ENCODE assay signal across 9 mouse cellular contexts in the genomic region with DNA sequence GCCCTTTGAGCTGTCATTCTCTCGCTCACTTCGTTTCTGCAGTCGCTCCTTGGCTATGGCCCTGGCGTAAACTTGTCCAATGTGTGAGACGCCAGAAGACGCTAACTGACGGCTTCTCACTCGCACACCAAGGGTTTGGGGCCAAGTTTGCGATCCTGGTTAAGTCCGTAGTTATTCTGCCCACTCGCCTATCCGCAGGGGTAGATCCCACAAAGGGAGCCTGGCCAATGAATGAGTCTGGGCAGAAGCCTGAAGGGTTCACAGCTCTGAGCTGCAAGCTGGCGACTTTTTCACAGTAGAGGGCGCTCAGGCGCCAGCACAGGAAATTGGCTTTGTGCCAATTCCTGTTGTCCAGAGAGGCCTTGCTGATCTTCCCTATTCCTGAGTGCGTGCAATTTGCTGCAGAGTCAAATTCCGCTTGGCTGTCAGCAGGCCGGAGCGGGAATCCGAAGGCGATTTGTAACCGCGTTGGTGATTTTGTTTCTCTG. TPM values are rescaled to one million over a fixed set of nuclear protein-coding genes. Genes with fewer than 3 reads are reported as not detected.
DNase-seq lines count a peak whose midpoint lies in the region; ATAC-seq and TF ChIP-seq lines count a peak whose summit lies in the region.
"Not testable (repeated sequence)": the region's sequence is repeated elsewhere in the genome, so short reads cannot be mapped to it uniquely, and the experiment has no call there.
"Had no signal": no experiment of that assay in that cellular context is flagged by ENCODE, and none has a peak within 500 bp of the region (broad histone marks: within the 10 kb centered on the region; RNA-seq: fewer than 3 reads in every experiment).

No protein-coding gene starts in this region.

- peak; percentile 11 for DNase-seq in CH12.LX (ENCODE audit: extremely low read depth)
- DNase-seq in cerebellum, adult 2 months: peak; percentile 49
- peak; percentile 58 for DNase-seq in forebrain, embryonic 11.5 days (ENCODE audit: low spot score)
- peak; percentile 30 for DNase-seq in kidney, adult 2 months
- peak; percentile 38 for DNase-seq in liver, embryonic 11.5 days (ENCODE audit: low spot score)
- DNase-seq in midbrain, embryonic 10.5 days (ENCODE audit: low spot score): peak; percentile 53
- peak; percentile 4 for DNase-seq in right cerebral cortex, postnatal 25 days

- H3K4me2 ChIP-seq in CH12.LX (ENCODE audit: insufficient read depth, low read depth, poor library complexity, severe bottlenecking): peak overlapping the region; percentile 39; the same call in 1 of the 2 replicates
- peak overlapping the region; percentile 41; the same call in 1 of the 2 replicates for H3K4me2 ChIP-seq in forebrain, embryonic 11.5 days (ENCODE audit: low read depth, low read length, severe bottlenecking)
- H3K4me2 ChIP-seq in heart, embryonic 15.5 days: peak overlapping the region; percentile 55
- peak overlapping the region; percentile 39 for H3K4me2 ChIP-seq in liver, embryonic 11.5 days

- H3K79me2 ChIP-seq in CH12.LX (replicated peaks; ENCODE audit: control insufficient read depth, extremely low read depth, insufficient read depth, poor library complexity, severe bottlenecking): not testable (repeated sequence)

- not testable (repeated sequence) for TF ChIP-seq EP300 in CH12.LX (IDR thresholded peaks at IDR 0.05; ENCODE audit: low read length)

- dilution Hi-C loops in CH12.LX (cut with MboI; ENCODE audit: extremely low pct_ligation_motif_present, extremely low pct_unique_long_range_greater_than_20kb, low sequenced_read_pairs): not testable (repeated sequence)

- H3K27me3 ChIP-seq in CH12.LX (replicated peaks); cerebellum, adult 2 months (ENCODE audit: control insufficient read depth, insufficient read depth, low read length); forebrain, embryonic 11.5 days (ENCODE audit: control insufficient read depth, insufficient read depth, low read length); kidney, adult 2 months (replicated peaks; ENCODE audit: control insufficient read depth, insufficient read depth, low read length); liver, embryonic 11.5 days (replicated peaks; ENCODE audit: control insufficient read depth, insufficient read depth, low read length): not testable (repeated sequence)
- H3K27me3 ChIP-seq in heart, embryonic 15.5 days: peaks cover 17% of the 10 kb centered on the region
- peaks cover 14% of the 10 kb centered on the region for H3K27me3 ChIP-seq in midbrain, embryonic 10.5 days (ENCODE audit: low read depth, poor library complexity, severe bottlenecking)

- not testable (repeated sequence) for H3K4me1 ChIP-seq in CH12.LX (ENCODE audit: control insufficient read depth in 1 of 2, insufficient read depth in 2 of 2); cerebellum, adult 2 months (ENCODE audit: control insufficient read depth, insufficient read depth, low read length); forebrain, embryonic 11.5 days (replicated peaks; ENCODE audit: control insufficient read depth, insufficient read depth, low read length); heart, embryonic 15.5 days (replicated peaks); kidney, adult 2 months (ENCODE audit: control insufficient read depth, insufficient read depth, low read length); liver, embryonic 11.5 days (replicated peaks; ENCODE audit: control insufficient read depth, insufficient read depth, low read length); midbrain, embryonic 10.5 days

- 6% methylated on average over 23 of the region's 23 CpGs for WGBS in cerebellum, adult 2 months
- WGBS in forebrain, embryonic 11.5 days: 8% methylated on average over 23 of the region's 23 CpGs
- 10% methylated on average over 23 of the region's 23 CpGs for WGBS in heart, embryonic 15.5 days
- WGBS in kidney, adult 2 months: 9% methylated on average over 23 of the region's 23 CpGs
- 11% methylated on average over 21 of the region's 23 CpGs for WGBS in liver, embryonic 11.5 days
- 12% methylated on average over 23 of the region's 23 CpGs for WGBS in midbrain, embryonic 10.5 days

- peak; percentile 85 for ATAC-seq in forebrain, embryonic 11.5 days (replicated peaks; ENCODE audit: low FRiP score)
- ATAC-seq in heart, embryonic 15.5 days (replicated peaks; ENCODE audit: insufficient number of reproducible peaks, insufficient read depth, low FRiP score, low read depth): peak; percentile 56; the same call in 1 of the 2 replicates
- ATAC-seq in liver, embryonic 11.5 days (replicated peaks; ENCODE audit: low FRiP score): peak; percentile 52

- not testable (repeated sequence) for H3K9me3 ChIP-seq in CH12.LX (replicated peaks; ENCODE audit: low read length); forebrain, embryonic 11.5 days (ENCODE audit: control insufficient read depth, low read length); heart, embryonic 15.5 days (replicated peaks); liver, embryonic 11.5 days (ENCODE audit: control insufficient read depth, low read length); midbrain, embryonic 10.5 days (replicated peaks)

- TF ChIP-seq RAD21 in CH12.LX (IDR thresholded peaks at IDR 0.05; ENCODE audit: low read depth, low read length): not testable (repeated sequence)

- peak overlapping the region in 2 of 3 experiments; percentile 13 to 59 for H3K4me3 ChIP-seq in CH12.LX (replicated peaks in 1 of 3; ENCODE audit: low read depth in 2 of 3, low read length in 2 of 3, poor library complexity in 1 of 3)
- not testable (repeated sequence) for H3K4me3 ChIP-seq in cerebellum, adult 2 months (replicated peaks; ENCODE audit: insufficient read depth, low read depth, low read length)
- H3K4me3 ChIP-seq in forebrain, embryonic 11.5 days (ENCODE audit: low read depth, low read length): 0 out of 2 replicates have a peak overlapping the region, but pooled peaks have one; percentile 2
- peak overlapping the region; percentile 35 for H3K4me3 ChIP-seq in heart, embryonic 15.5 days
- peak overlapping the region; percentile 41; the same call in 1 of the 2 replicates for H3K4me3 ChIP-seq in kidney, adult 2 months (ENCODE audit: insufficient read depth, low read depth, low read length)
- peak overlapping the region; percentile 15; the same call in 1 of the 2 replicates for H3K4me3 ChIP-seq in liver, embryonic 11.5 days (ENCODE audit: low read depth, low read length)
- H3K4me3 ChIP-seq in midbrain, embryonic 10.5 days: peak overlapping the region; percentile 45

- H3K36me3 ChIP-seq in CH12.LX (replicated peaks in 1 of 2; ENCODE audit: control insufficient read depth in 1 of 2, insufficient read depth in 1 of 2, low read length in 1 of 2); forebrain, embryonic 11.5 days (ENCODE audit: control insufficient read depth, insufficient read depth, low read length); heart, embryonic 15.5 days; kidney, adult 2 months (ENCODE audit: control insufficient read depth, insufficient read depth, low read length); liver, embryonic 11.5 days (ENCODE audit: control insufficient read depth, insufficient read depth, low read length); midbrain, embryonic 10.5 days: not testable (repeated sequence)

- not testable (repeated sequence) for TF ChIP-seq POLR2A in CH12.LX (IDR thresholded peaks at IDR 0.05; ENCODE audit: low read depth, low read length); cerebellum, adult 2 months (IDR thresholded peaks at IDR 0.05; ENCODE audit: borderline replicate concordance, insufficient read depth, low read length); kidney, adult 2 months (IDR thresholded peaks at IDR 0.05; ENCODE audit: low read depth, low read length)

- H3K27ac ChIP-seq in CH12.LX (ENCODE audit: insufficient read depth, low read depth); cerebellum, adult 2 months (ENCODE audit: insufficient read depth, low read length); forebrain, embryonic 11.5 days (ENCODE audit: low read depth, low read length); heart, embryonic 15.5 days; kidney, adult 2 months (ENCODE audit: insufficient read depth, low read depth, low read length); liver, embryonic 11.5 days (ENCODE audit: low read depth, low read length); midbrain, embryonic 10.5 days (replicated peaks): not testable (repeated sequence)

- peak in 1 of 2 experiments; percentile 47; a peak in 2 of 4 replicates for TF ChIP-seq CTCF in CH12.LX (conservative IDR thresholded peaks at IDR 0.05 in 1 of 2, IDR thresholded peaks at IDR 0.05 in 1 of 2; ENCODE audit: low read depth in 2 of 2, low read length in 2 of 2)
- TF ChIP-seq CTCF in cerebellum, adult 2 months (IDR thresholded peaks at IDR 0.05; ENCODE audit: borderline replicate concordance, insufficient read depth, low read depth, low read length): not testable (repeated sequence)
- TF ChIP-seq CTCF in kidney, adult 2 months (conservative IDR thresholded peaks at IDR 0.05; ENCODE audit: insufficient read depth, insufficient read length, low read depth, low read length): peak; percentile 33; the same call in 1 of the 2 replicates

- not testable (repeated sequence) for H3K9ac ChIP-seq in CH12.LX (ENCODE audit: insufficient read depth, low read depth); forebrain, embryonic 11.5 days (ENCODE audit: low read length); heart, embryonic 15.5 days; liver, embryonic 11.5 days (ENCODE audit: low read depth, low read length)

- in situ Hi-C loops in CH12.LX (cut with MboI; ENCODE audit: low pct_ligation_motif_present, low pct_unique_long_range_greater_than_20kb, low sequenced_read_pairs): loop anchor here (25.0 kb wide), 1 partner anchor 99 kb away; no protein-coding TSS in a partner anchor

RNA-seq across cellular contexts. Expression of gene D13Ertd608e, which starts 0.6 kb away (rescaled TPM):
- not detected in 2 replicates for total RNA-seq in CH12.LX (2012; rRNA removed)
- total RNA-seq in CH12.LX (2014; rRNA removed): not detected in 2 replicates
- polyA plus RNA-seq in CH12.LX (2012; ENCODE audit: insufficient read length, low read depth): not detected in 2 replicates
- polyA plus RNA-seq in cerebellum, adult 2 months (2012; rRNA removed): not detected in 2 replicates
- polyA plus RNA-seq in forebrain, embryonic 11.5 days (2014; fragmentation: Nextera tagmentation; extraction: Ambion mirVana): not detected in 2 replicates
- not detected in 2 replicates for polyA plus RNA-seq in heart, embryonic 15.5 days (2015; fragmentation: Nextera tagmentation; extraction: Ambion mirVana)
- polyA plus RNA-seq in kidney, adult 2 months (2012; rRNA removed): not detected in 2 replicates
- not detected in 2 replicates for polyA plus RNA-seq in liver, embryonic 11.5 days (2014; fragmentation: Nextera tagmentation; extraction: Ambion mirVana)
- polyA plus RNA-seq in midbrain, embryonic 10.5 days (2016; fragmentation: Nextera tagmentation; extraction: Ambion mirVana): not detected in 2 replicates
- polyA plus RNA-seq: large intestine, adult 2 months had no signal

RNA-seq across cellular contexts. Expression of gene AF067063, which starts 6.4 kb away (rescaled TPM):
- not detected in 2 replicates for total RNA-seq in CH12.LX (2012; rRNA removed)
- total RNA-seq in CH12.LX (2014; rRNA removed): not detected in 2 replicates
- polyA plus RNA-seq in CH12.LX (2012; ENCODE audit: insufficient read length, low read depth): not detected in 2 replicates
- polyA plus RNA-seq in cerebellum, adult 2 months (2012; rRNA removed): not detected in 2 replicates
- polyA plus RNA-seq in forebrain, embryonic 11.5 days (2014; fragmentation: Nextera tagmentation; extraction: Ambion mirVana): not detected in 2 replicates
- polyA plus RNA-seq in heart, embryonic 15.5 days (2015; fragmentation: Nextera tagmentation; extraction: Ambion mirVana): not detected in 2 replicates
- not detected in 2 replicates for polyA plus RNA-seq in kidney, adult 2 months (2012; rRNA removed)
- polyA plus RNA-seq in liver, embryonic 11.5 days (2014; fragmentation: Nextera tagmentation; extraction: Ambion mirVana): not detected in 2 replicates
- polyA plus RNA-seq in midbrain, embryonic 10.5 days (2016; fragmentation: Nextera tagmentation; extraction: Ambion mirVana): not detected in 2 replicates
- polyA plus RNA-seq: large intestine, adult 2 months had no signal

RNA-seq across cellular contexts. Expression of gene Zfp131, which starts 45.7 kb away (rescaled TPM):
- 31.3 and 35.9 TPM in 2 replicates for total RNA-seq in CH12.LX (2012; rRNA removed)
- total RNA-seq in CH12.LX (2014; rRNA removed): 61.4 and 70.6 TPM in 2 replicates
- polyA plus RNA-seq in CH12.LX (2012; ENCODE audit: insufficient read length, low read depth): 42.6 and 49.3 TPM in 2 replicates
- 24.5 and 26.1 TPM in 2 replicates for polyA plus RNA-seq in cerebellum, adult 2 months (2012; rRNA removed)
- polyA plus RNA-seq in forebrain, embryonic 11.5 days (2014; fragmentation: Nextera tagmentation; extraction: Ambion mirVana): 49.2 and 50.7 TPM in 2 replicates
- polyA plus RNA-seq in heart, embryonic 15.5 days (2015; fragmentation: Nextera tagmentation; extraction: Ambion mirVana): 21.6 and 22.7 TPM in 2 replicates
- polyA plus RNA-seq in kidney, adult 2 months (2012; rRNA removed): 4.7 and 5.5 TPM in 2 replicates
- polyA plus RNA-seq in liver, embryonic 11.5 days (2014; fragmentation: Nextera tagmentation; extraction: Ambion mirVana): 40.0 and 45.1 TPM in 2 replicates
- polyA plus RNA-seq in midbrain, embryonic 10.5 days (2016; fragmentation: Nextera tagmentation; extraction: Ambion mirVana): 40.6 and 42.1 TPM in 2 replicates

RNA-seq across cellular contexts. Expression of gene Tcstv1, which starts 58.2 kb away (rescaled TPM):
- total RNA-seq in CH12.LX (2012; rRNA removed) (not detected in 2 replicates), CH12.LX (2014; rRNA removed) (not detected in 2 replicates)
- not detected in 2 replicates for polyA plus RNA-seq in CH12.LX (2012; ENCODE audit: insufficient read length, low read depth)
- not detected in 2 replicates for polyA plus RNA-seq in cerebellum, adult 2 months (2012; rRNA removed)
- not detected in 2 replicates for polyA plus RNA-seq in forebrain, embryonic 11.5 days (2014; fragmentation: Nextera tagmentation; extraction: Ambion mirVana)
- not detected in 2 replicates for polyA plus RNA-seq in heart, embryonic 15.5 days (2015; fragmentation: Nextera tagmentation; extraction: Ambion mirVana)
- polyA plus RNA-seq in kidney, adult 2 months (2012; rRNA removed): not detected in 2 replicates
- not detected in 2 replicates for polyA plus RNA-seq in liver, embryonic 11.5 days (2014; fragmentation: Nextera tagmentation; extraction: Ambion mirVana)
- not detected in 2 replicates for polyA plus RNA-seq in midbrain, embryonic 10.5 days (2016; fragmentation: Nextera tagmentation; extraction: Ambion mirVana)
- polyA plus RNA-seq: large intestine, adult 2 months had no signal

Comparison
In these comparisons a context has a peak if more than half of its experiments do, and no peak if none do; other contexts are left out.
1. DNase-seq: peak in every context shown above with its lines; median percentile 58 in forebrain, embryonic 11.5 days; 53 in midbrain, embryonic 10.5 days; 49 in cerebellum, adult 2 months; 38 in liver, embryonic 11.5 days; 30 in kidney, adult 2 months; 11 in CH12.LX; 4 in right cerebral cortex, postnatal 25 days.